In the genomic region with DNA sequence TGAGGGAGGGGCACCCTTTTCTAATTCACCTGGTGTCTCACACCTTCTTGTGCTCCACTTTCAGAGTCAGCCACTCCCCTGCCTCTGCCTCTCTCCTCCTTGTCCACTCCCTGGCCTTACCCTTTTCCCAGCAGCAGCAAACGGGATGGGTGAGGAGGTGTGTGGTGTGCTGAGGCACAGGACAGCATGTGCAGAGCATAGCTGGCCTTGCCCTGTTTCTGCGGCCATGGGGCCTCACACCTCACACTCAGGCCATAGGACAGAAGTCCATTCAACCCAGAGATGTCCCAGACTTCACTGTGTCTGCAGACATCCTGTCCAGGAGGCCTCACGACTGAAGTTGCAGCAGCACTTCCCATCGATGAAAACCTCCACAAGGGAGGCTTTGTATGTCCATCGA, we compare ENCODE assay signal across 15 mouse cellular contexts. TPM values are rescaled to one million over a fixed set of nuclear protein-coding genes. Genes with fewer than 3 reads are reported as not detected.
"Had no signal": no experiment of that assay in that cellular context is flagged by ENCODE, and none has a peak within 500 bp of the region (broad histone marks: within the 10 kb centered on the region; RNA-seq: fewer than 3 reads in every experiment).

No protein-coding gene starts in this region.

- H3K4me2 ChIP-seq: liver, embryonic 15.5 days; lung, embryonic 15.5 days; midbrain, embryonic 11.5 days; midbrain, embryonic 13.5 days; midbrain, embryonic 15.5 days; neural tube, embryonic 12.5 days; stomach, embryonic 15.5 days had no signal

- H3K9ac ChIP-seq: liver, embryonic 15.5 days; liver, postnatal 0 days; lung, embryonic 15.5 days; midbrain, embryonic 13.5 days; midbrain, embryonic 15.5 days; neural tube, embryonic 12.5 days; stomach, embryonic 15.5 days had no signal

- H3K4me1 ChIP-seq: lung, embryonic 15.5 days; midbrain, embryonic 13.5 days; midbrain, embryonic 15.5 days; neural tube, embryonic 12.5 days; stomach, embryonic 15.5 days had no signal

- H3K36me3 ChIP-seq: liver, embryonic 15.5 days; lung, embryonic 15.5 days; midbrain, embryonic 13.5 days; midbrain, embryonic 15.5 days; neural tube, embryonic 12.5 days; stomach, embryonic 15.5 days had no signal

- ATAC-seq: liver, postnatal 0 days; lung, postnatal 0 days; midbrain, embryonic 13.5 days; midbrain, embryonic 15.5 days had no signal

- H3K27ac ChIP-seq: liver, embryonic 15.5 days; lung, embryonic 15.5 days; macrophage; midbrain, embryonic 13.5 days; midbrain, embryonic 15.5 days; neural tube, embryonic 12.5 days; stomach, embryonic 15.5 days had no signal

- H3K9me3 ChIP-seq: liver, embryonic 15.5 days; lung, embryonic 15.5 days; midbrain, embryonic 13.5 days; midbrain, embryonic 15.5 days; neural tube, embryonic 12.5 days; stomach, embryonic 15.5 days had no signal

- H3K27me3 ChIP-seq: liver, embryonic 15.5 days; lung, embryonic 15.5 days; midbrain, embryonic 13.5 days; midbrain, embryonic 15.5 days; neural tube, embryonic 12.5 days; stomach, embryonic 15.5 days had no signal

- H3K4me3 ChIP-seq: liver, embryonic 15.5 days; lung, embryonic 15.5 days; midbrain, embryonic 13.5 days; midbrain, embryonic 15.5 days; neural tube, embryonic 12.5 days; stomach, embryonic 15.5 days had no signal

RNA-seq across cellular contexts. Expression of a gene that starts 4.0 kb away (rescaled TPM):
- total RNA-seq: megakaryocyte progenitor cell, adult 5-6 weeks; midbrain, postnatal 0 days; monocyte, adult 5-6 weeks; neutrophil, adult 5-6 weeks had no signal
- polyA plus RNA-seq: macrophage; midbrain, embryonic 11.5 days; midbrain, embryonic 13.5 days; midbrain, postnatal 0 days; neural tube, embryonic 12.5 days; neural tube, embryonic 14.5 days had no signal

RNA-seq across cellular contexts. Expression of a gene that starts 59.4 kb away (rescaled TPM):
- total RNA-seq: monocyte, adult 5-6 weeks; neutrophil, adult 5-6 weeks had no signal
